Mouse (Mus musculus) stomach, postnatal 0 days (tissue): ENCODE results near the gene Fap.

Experiments used
- CTCF ChIP-seq: IDR thresholded peaks from 2 replicates; pipeline ENCODE4 v1.5.1; 2016; ENCODE audit warnings: antibody characterized with exemption, low read depth, mild to moderate bottlenecking, moderate library complexity
- EP300 ChIP-seq: optimal IDR thresholded peaks from 2 replicates; pipeline ENCODE3; 2016; ENCODE audit warnings: antibody characterized with exemption

DNA sequence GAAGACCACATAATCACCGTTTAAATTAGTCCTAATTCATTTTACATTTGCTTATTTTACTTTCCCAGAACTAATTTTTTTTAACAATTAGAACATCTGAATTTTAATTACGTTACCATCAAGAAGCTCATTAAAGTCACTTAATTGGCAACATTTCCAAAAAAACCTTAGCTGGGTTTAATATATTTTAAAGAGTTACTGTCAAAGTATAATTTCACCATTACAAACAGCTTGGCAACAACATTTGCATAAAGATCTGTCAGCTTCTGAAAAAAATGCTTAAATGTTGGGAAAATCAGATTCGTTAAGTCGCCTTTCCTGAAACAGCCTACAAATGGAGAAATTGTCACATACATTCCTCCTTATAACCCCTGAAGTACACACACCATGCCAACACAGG, 75.8 kb downstream of the Fap start:
- no peak for TF ChIP-seq CTCF
- TF ChIP-seq EP300, result no peak
